Mouse (Mus musculus) bone marrow, adult 2 months (tissue): ENCODE data around the gene Cadm2.

ENCODE experiments used
- CTCF ChIP-seq: fragments of 200-500 bp; IDR thresholded peaks from 2 replicates; pipeline ENCODE4 v1.5.1; 2011; ENCODE audit warnings: low read length, control low read depth; ENCODE audit not compliant: control insufficient read depth, insufficient read depth
- POLR2A ChIP-seq: fragments of 200-500 bp; IDR thresholded peaks from 2 replicates; pipeline ENCODE4 v1.6.1; 2011; ENCODE audit warnings: low read depth, mild to moderate bottlenecking, control low read depth, low read length, borderline replicate concordance; ENCODE audit not compliant: control insufficient read depth

- TF ChIP-seq POLR2A = no peak
- TF ChIP-seq CTCF = no peak
These were observed 977.1 kb downstream of the Cadm2 start for GRCm38 (mm10) chr16:66643606-66644005.
